Mouse (Mus musculus) testis, adult 2 months (tissue): ENCODE measurements around the gene D3Ertd254e. TPM values are rescaled to one million over a fixed set of nuclear protein-coding genes. Genes with fewer than 3 reads are reported as not detected.
"Not testable (repeated sequence)": the region's sequence is repeated elsewhere in the genome, so short reads cannot be mapped to it uniquely, and the experiment has no call there.

ENCODE experiments used
- H3K27ac ChIP-seq: fragments of 200-500 bp; 2 replicates; pipeline ENCODE4 v1.5.1; 2012; ENCODE audit warnings: low read depth, low read length; ENCODE audit not compliant: control insufficient read depth, insufficient read depth
- H3K27me3 ChIP-seq: fragments of 200-500 bp; 2 replicates; pipeline ENCODE4 v1.6.1; 2012; ENCODE audit warnings: mild to moderate bottlenecking, low read length, moderate library complexity; ENCODE audit not compliant: control insufficient read depth, insufficient read depth
- H3K36me3 ChIP-seq: fragments of 200-500 bp; 2 replicates; pipeline ENCODE4 v1.6.1; 2012; ENCODE audit warnings: mild to moderate bottlenecking, low read length; ENCODE audit not compliant: control insufficient read depth, insufficient read depth
- H3K4me1 ChIP-seq: fragments of 200-500 bp; 2 replicates; pipeline ENCODE4 v1.6.1; 2012; ENCODE audit warnings: low read length; ENCODE audit not compliant: control insufficient read depth, insufficient read depth
- H3K4me3 ChIP-seq: fragments of 200-500 bp; 2 replicates; pipeline ENCODE4 v1.5.1; 2012; ENCODE audit warnings: low read depth, mild to moderate bottlenecking, low read length, moderate library complexity, mixed read lengths; ENCODE audit not compliant: control insufficient read depth
- CTCF ChIP-seq: fragments of 200-500 bp; IDR thresholded peaks from 2 replicates; pipeline ENCODE4 v1.5.1; 2012; ENCODE audit warnings: low read depth, mild to moderate bottlenecking, inconsistent platforms, low read length, moderate library complexity; ENCODE audit not compliant: control insufficient read depth, insufficient read depth, insufficient replicate concordance
- POLR2A ChIP-seq: fragments of 200-500 bp; IDR thresholded peaks from 2 replicates; pipeline ENCODE4 v1.6.1; 2012; ENCODE audit warnings: low read depth, mild to moderate bottlenecking, inconsistent platforms, low read length, moderate library complexity; ENCODE audit not compliant: control insufficient read depth
- polyA plus RNA-seq: library from polyadenylated mRNA; depleted of rRNA; stranded (reverse); fragments of >200 nt; gene quantifications from 2 replicates; pipeline ENCODE4 v1.2.3, GENCODE M21; 2012; rRNA removed

The D3Ertd254e gene
- polyA plus RNA-seq: 0.68 and 0.89 TPM in 2 replicates

DNA sequence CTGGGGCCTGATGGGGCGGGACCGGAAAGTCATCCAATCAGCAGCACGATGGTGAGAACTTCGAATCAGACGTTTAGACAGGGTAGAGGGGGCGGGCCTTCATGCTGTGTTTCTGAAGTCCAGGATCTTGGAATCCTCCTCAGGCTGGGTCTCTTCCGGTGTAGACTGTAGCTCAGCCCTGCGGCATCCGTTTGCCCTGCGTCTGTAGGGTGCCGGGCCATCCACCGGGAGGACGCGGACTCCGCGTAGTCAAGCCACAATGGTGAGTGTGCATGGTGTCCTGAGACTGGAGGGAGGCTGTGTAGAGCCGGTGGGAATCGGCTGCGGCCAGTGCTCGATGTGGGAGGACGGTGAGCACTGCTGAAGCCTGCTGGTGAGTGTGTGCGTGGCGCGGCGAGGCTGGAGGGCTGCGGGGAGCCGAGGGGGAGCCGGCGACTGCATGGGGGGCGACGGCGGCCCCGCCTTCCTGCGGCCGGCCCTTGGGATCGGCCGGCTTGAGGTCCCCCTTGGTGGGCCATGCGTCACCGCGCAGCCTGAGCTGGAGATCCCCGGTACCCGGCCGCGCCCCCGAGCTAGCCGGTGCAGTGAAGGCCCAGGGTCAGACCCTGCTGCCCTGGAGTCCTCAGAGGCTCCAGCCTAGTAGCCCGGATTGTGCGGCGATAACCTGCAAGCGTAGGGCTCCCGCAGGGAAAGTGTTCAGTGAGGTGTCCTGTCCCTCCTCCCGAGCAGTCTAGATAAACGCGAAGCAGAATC lies at the start of gene D3Ertd254e:
D3Ertd254e (plus strand) TSS at position 84 of the 753 bp plus-strand sequence.
- peak; percentile 84 for TF ChIP-seq POLR2A
- 0 out of 2 replicates have a peak, but pooled peaks have one; percentile 11 for TF ChIP-seq CTCF
- peak within 1 kb of the TSS; percentile 34; the same call in 1 of the 2 replicates for H3K27ac ChIP-seq
- H3K4me3 ChIP-seq: peak within 1 kb of the TSS; percentile 90
- H3K36me3 ChIP-seq: no peaks in the 10 kb centered on the region
- H3K27me3 ChIP-seq: no peaks in the 10 kb centered on the region
- H3K4me1 ChIP-seq: peaks cover 3% of the 10 kb centered on the region

- TF ChIP-seq CTCF: no peak
- TF ChIP-seq POLR2A: no peak
- Histone ChIP-seq H3K4me3 (no peak overlapping the region), H3K36me3 (no peaks in the 10 kb centered on the region), H3K4me1 (no peaks in the 10 kb centered on the region), H3K27ac (no peak overlapping the region), H3K27me3 (no peaks in the 10 kb centered on the region)
These were observed 34.7 kb upstream of the D3Ertd254e start for GRCm38 (mm10) chr3:36116076-36116475.

DNA sequence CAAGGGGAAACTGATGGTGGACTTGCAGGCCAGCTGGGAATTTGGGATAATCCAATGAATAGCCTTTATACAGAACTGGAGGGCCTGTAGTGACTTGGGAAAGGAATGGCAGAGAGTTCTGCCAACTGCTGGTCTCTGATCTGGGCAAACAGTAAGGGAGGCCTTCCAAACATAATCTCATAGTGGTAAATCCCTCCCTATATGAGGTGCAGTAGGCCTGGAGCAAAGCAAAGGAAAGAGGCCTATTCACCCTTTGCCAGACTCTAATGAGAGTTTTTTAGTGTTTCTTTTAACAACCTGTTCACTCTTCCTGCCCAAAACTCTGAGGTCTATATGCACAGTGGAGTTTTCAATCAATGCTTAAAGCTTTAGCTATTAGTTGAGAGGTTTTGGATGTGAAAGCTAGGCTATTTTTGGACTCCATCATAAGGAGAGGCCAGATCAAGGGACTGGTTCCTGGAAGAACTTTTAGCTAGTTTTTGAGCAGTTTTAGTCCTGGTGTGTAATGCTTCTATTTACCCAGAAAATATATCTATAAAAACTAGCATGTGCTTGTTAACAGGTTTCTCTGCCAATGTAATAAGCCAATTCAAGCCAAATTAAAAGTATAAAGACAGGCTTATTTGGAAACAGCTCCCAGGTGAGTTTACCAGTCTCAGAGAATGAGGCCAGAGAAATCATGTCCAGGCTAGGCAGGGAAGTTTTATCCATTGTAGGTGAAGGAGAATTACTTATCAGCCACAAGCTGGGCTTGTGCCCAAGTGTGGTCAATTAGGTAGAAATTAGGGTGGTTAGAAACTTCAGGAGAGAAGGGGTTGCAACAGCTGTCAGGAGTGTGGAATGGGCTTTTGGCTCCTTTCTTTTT lies 30.9 kb upstream of the D3Ertd254e start:
- no peak overlapping the region for H3K27ac ChIP-seq
- H3K4me1 ChIP-seq: no peaks in the 10 kb centered on the region
- no peak overlapping the region for H3K4me3 ChIP-seq
- TF ChIP-seq CTCF (no peak), POLR2A (no peak)
- H3K27me3 ChIP-seq: no peaks in the 10 kb centered on the region
- no peaks in the 10 kb centered on the region for H3K36me3 ChIP-seq

GRCm38 (mm10) chr3:36126176-36126575 lies 24.6 kb upstream of the D3Ertd254e start:
- H3K27ac ChIP-seq, H3K4me3 ChIP-seq, H3K27me3 ChIP-seq, H3K36me3 ChIP-seq, H3K4me1 ChIP-seq: not testable (repeated sequence)

DNA sequence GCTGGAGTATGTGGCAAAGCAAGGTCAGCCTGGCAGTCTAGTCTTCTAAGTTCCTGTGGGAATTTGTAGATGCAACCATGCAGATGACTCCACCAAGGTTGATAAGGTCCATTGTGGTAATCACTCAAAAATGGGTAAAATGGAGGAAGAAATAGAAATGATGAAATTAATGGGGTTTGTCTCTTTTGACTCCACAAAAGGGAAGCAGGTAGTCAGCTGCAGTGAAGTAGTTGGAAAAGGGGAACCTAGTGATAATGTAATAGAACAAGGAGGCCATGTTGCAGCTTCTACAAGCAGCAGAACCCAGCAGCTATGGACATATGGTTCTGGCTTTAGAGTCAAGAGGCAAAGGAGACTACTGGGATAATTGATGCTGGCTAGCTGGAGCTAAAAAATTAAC lies 14.7 kb upstream of the D3Ertd254e start:
- TF ChIP-seq CTCF (no peak), POLR2A (no peak)
- Histone ChIP-seq H3K27me3 (no peaks in the 10 kb centered on the region), H3K4me3 (no peak overlapping the region), H3K36me3 (no peaks in the 10 kb centered on the region), H3K27ac (no peak overlapping the region), H3K4me1 (no peaks in the 10 kb centered on the region)

DNA sequence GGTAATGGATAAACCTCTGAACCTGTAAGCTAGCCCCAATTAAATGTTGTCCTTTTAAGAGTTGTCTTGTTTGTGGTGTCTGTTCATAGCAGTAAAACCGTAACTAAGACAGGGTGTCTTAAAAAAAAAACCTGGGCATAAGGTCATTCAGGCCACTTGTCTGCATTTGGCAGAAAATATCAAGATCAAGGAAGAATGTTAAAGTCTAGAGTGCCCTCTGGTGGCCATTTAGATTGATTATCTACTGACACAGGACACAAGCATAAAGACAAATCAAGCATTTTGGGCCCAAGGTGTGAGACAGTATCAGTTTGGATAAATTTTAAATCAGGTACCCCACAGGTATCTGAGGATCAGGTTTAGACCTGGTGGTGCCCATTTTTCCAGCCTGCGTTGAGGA lies 13.3 kb upstream of the D3Ertd254e start:
- TF ChIP-seq POLR2A (no peak), CTCF (no peak)
- no peaks in the 10 kb centered on the region for H3K4me1 ChIP-seq
- no peak overlapping the region for H3K4me3 ChIP-seq
- H3K36me3 ChIP-seq: no peaks in the 10 kb centered on the region
- H3K27me3 ChIP-seq: no peaks in the 10 kb centered on the region
- no peak overlapping the region for H3K27ac ChIP-seq

- Histone ChIP-seq H3K4me3 (no peak overlapping the region), H3K27ac (no peak overlapping the region), H3K4me1 (no peaks in the 10 kb centered on the region), H3K36me3 (no peaks in the 10 kb centered on the region), H3K27me3 (no peaks in the 10 kb centered on the region)
- no peak for TF ChIP-seq POLR2A
- no peak for TF ChIP-seq CTCF
These were observed 12.6 kb upstream of the D3Ertd254e start for GRCm38 (mm10) chr3:36138171-36138660.

GRCm38 (mm10) chr3:36138996-36139395 lies 11.8 kb upstream of the D3Ertd254e start:
- Histone ChIP-seq H3K27me3 (no peaks in the 10 kb centered on the region), H3K4me1 (no peaks in the 10 kb centered on the region), H3K4me3 (no peak overlapping the region), H3K27ac (no peak overlapping the region), H3K36me3 (no peaks in the 10 kb centered on the region)
- no peak for TF ChIP-seq CTCF
- no peak for TF ChIP-seq POLR2A
